Mouse (Mus musculus) lung, adult 2 months (tissue): ENCODE results near the gene Vsig2. TPM values are rescaled to one million over a fixed set of nuclear protein-coding genes. Genes with fewer than 3 reads are reported as not detected.

ENCODE experiments used
- DNase-seq: peaks from one replicate; pipeline ENCODE4 v3.0.0; 2022
- H3K4me1 ChIP-seq: fragments of 200-500 bp; 2 replicates; pipeline ENCODE4 v1.6.1; 2011; ENCODE audit warnings: low read length; ENCODE audit not compliant: control insufficient read depth, insufficient read depth
- H3K4me3 ChIP-seq: fragments of 200-500 bp; replicated peaks from 2 replicates; pipeline ENCODE3; 2011; ENCODE audit warnings: low read depth, mild to moderate bottlenecking, control low read depth, low read length; ENCODE audit errors: extremely low read depth
- CTCF ChIP-seq: fragments of 200-500 bp; IDR thresholded peaks from 2 replicates; pipeline ENCODE4 v1.5.1; 2011; ENCODE audit warnings: mild to moderate bottlenecking, low read length, control low read depth; ENCODE audit not compliant: insufficient read depth
- POLR2A ChIP-seq: fragments of 200-500 bp; IDR thresholded peaks from 2 replicates; pipeline ENCODE4 v1.6.1; 2011; ENCODE audit warnings: low read depth, mild to moderate bottlenecking, control low read depth, low read length, borderline replicate concordance; ENCODE audit errors: extremely low read depth
- WGBS: fragments of 180-500 bp; shearing (Covaris S2); methylation state at CpG from one replicate; pipeline ENCODE4 v1.1.7; 2018; 5-methylcytosine and 5-hydroxymethylcytosine counted together
- polyA plus RNA-seq: library from polyadenylated mRNA; depleted of rRNA; stranded (reverse); fragments of >200 nt; gene quantifications from 2 replicates; pipeline ENCODE4 v1.2.3, GENCODE M21; 2012

Gene Vsig2
- polyA plus RNA-seq, 1 experiment, result 60.7 TPM

GRCm38 (mm10) chr9:37554838-37555748 is 16.0 kb downstream of the Vsig2 start, which contains the start of gene Siae:
Siae (plus strand) TSS chr9:37555698.
- H3K4me3 ChIP-seq, result no peak within 1 kb of the TSS
- no peak for DNase-seq
- peaks cover 3% of the 10 kb centered on the region; the same call in 1 of the 2 replicates for H3K4me1 ChIP-seq
- TF ChIP-seq POLR2A (no peak), CTCF (no peak)
- WGBS, result 41% methylated on average over 7 of the region's 7 CpGs

GRCm38 (mm10) chr9:37556366-37556765 is 17.3 kb downstream of the Vsig2 start:
- Histone ChIP-seq H3K4me1 (peaks cover 3% of the 10 kb centered on the region; the same call in 1 of the 2 replicates), H3K4me3 (no peak overlapping the region)
- no peak for DNase-seq
- no peak for TF ChIP-seq POLR2A
- WGBS, result 67% methylated on average over 3 of the region's 3 CpGs

- WGBS, result 86% methylated on average over 2 of the region's 2 CpGs
- H3K4me1 ChIP-seq, result no peaks in the 10 kb centered on the region
- no peak for DNase-seq
- H3K4me3 ChIP-seq, result no peak overlapping the region
- TF ChIP-seq POLR2A (no peak), CTCF (no peak)
Observed at GRCm38 (mm10) chr9:37560617-37561016, 21.6 kb downstream of the Vsig2 start.

DNA sequence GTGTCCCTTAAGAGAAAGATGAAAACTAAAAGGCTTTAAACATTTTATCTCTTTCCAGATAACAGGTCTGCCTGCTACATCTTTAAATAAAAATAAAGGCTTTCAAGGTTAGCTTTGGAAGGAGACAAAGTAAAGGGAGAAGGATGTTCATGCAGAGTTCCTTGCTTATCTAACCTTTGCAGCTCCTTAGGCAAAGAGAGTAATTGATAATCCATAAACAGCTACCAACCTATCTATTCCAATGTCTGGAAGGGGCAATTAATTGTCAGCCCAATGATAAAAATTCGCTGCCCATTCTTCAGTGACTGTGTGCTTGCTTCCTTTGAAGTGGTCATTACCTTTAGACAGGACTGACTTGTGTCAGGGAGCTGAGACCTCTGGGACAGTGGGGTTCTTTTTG is 24.8 kb downstream of the Vsig2 start:
- H3K4me3 ChIP-seq, result no peak overlapping the region
- no peak for DNase-seq
- peaks cover 8% of the 10 kb centered on the region; the same call in 1 of the 2 replicates for H3K4me1 ChIP-seq
- TF ChIP-seq CTCF (no peak), POLR2A (no peak)
- 69% methylated on average over 1 of the region's 1 CpGs for WGBS

DNA sequence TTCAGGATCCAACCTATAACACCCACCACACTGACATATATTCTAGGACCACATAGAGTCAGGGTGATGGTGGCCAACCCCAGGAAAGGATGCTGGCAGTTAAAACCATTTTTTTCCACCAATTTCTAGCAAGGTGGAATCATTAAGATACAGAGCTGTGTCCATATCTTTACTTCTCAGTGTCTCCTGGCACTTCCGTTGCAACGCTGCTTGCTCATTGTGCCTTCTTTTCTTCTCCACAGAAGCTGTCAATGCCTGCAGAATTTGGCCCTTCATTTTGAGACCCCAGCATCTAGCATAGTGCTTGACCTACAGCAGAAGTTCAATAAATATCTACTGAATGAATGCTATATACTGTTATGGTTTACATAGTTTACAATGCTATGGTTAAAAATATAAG is 28.0 kb downstream of the Vsig2 start:
- Histone ChIP-seq H3K4me1 (peaks cover 10% of the 10 kb centered on the region; the same call in 1 of the 2 replicates), H3K4me3 (no peak overlapping the region)
- no peak for DNase-seq
- 97% methylated on average over 2 of the region's 2 CpGs for WGBS
- no peak for TF ChIP-seq CTCF
- TF ChIP-seq POLR2A, result no peak

DNA sequence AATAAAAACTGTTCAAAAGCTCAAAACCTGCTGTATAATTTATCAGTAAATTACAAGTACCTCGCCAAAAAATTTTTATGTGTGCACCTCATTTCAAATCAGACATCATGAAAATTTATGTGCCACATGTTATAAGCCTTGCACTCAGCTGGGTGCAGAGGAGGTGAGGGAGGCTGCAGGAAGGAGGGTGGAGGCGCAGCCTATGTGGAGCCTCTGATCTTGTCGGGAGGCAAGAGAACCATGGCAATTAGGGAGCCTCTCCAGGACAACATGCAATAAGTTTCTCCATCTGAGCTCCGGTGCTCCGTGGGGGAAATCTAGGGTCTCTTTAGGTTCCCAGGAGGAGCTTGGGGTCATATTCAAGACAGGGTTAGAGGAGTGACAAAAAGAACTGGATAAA is 28.4 kb downstream of the Vsig2 start:
- Histone ChIP-seq H3K4me1 (peaks cover 10% of the 10 kb centered on the region; the same call in 1 of the 2 replicates), H3K4me3 (no peak overlapping the region)
- 38% methylated on average over 5 of the region's 5 CpGs for WGBS
- DNase-seq, result no peak
- no peak for TF ChIP-seq CTCF
- no peak for TF ChIP-seq POLR2A

DNA sequence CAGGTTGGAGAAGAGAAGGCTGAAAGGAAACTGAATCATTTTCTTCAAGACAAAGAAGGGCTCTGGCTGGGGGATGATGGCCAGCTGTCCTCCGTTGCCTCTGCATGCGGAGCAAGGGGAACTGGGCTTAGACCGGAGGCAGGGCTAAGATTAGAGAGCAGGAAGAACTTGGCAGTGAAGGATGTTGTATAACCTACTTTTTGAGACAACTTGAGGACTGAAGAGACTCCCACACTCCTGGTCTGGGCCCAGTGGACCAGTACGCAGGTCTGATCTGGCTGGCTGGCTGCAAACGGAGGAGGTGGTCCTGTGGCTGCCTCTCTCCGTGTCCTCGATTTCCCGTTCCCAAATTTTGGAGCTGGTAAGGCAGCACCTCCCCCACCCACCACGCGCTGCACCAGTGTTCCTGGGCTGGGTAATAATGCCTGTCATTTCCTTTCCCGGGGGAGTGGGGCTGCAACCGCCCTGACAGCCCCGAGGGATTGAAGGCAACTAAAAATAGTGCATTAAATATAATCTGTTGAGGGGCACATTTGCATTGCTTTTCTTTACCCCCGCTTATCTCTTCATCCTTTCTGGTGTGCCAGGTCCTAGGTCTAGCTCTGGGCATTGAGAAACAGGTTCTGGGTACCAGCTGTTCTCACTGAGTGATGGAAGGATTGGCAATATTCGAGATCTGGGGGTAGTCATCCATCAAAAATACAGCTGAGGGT is 29.0 kb downstream of the Vsig2 start:
- 15% methylated on average over 15 of the region's 15 CpGs for WGBS
- no peak for DNase-seq

GRCm38 (mm10) chr9:37568605-37569214 is 29.7 kb downstream of the Vsig2 start:
- TF ChIP-seq POLR2A (no peak), CTCF (no peak)
- whole genome bisulfite sequencing, result 23% methylated on average over 4 of the region's 4 CpGs
- H3K4me1 ChIP-seq, result peaks cover 10% of the 10 kb centered on the region; the same call in 1 of the 2 replicates
- no peak for DNase-seq
- H3K4me3 ChIP-seq, result no peak overlapping the region

More for the DNA sequence above, 29.0 kb downstream of the Vsig2 start:
- Histone ChIP-seq H3K4me1 (peaks cover 10% of the 10 kb centered on the region; the same call in 1 of the 2 replicates), H3K4me3 (no peak overlapping the region)
- TF ChIP-seq CTCF (no peak), POLR2A (no peak)

- TF ChIP-seq POLR2A (no peak), CTCF (no peak)
- Histone ChIP-seq H3K4me1 (peaks cover 10% of the 10 kb centered on the region; the same call in 1 of the 2 replicates), H3K4me3 (no peak overlapping the region)
- WGBS, result 53% methylated on average over 2 of the region's 2 CpGs
- DNase-seq, result no peak
Observed at GRCm38 (mm10) chr9:37569231-37569835, 30.3 kb downstream of the Vsig2 start.
